Mouse (Mus musculus): Measurements from ENCODE around the gene Phf19. TPM values are rescaled to one million over a fixed set of nuclear protein-coding genes. Genes with fewer than 3 reads are reported as not detected.

The Phf19 gene
- total and polyA plus RNA-seq, 3 experiments = 16.8 to 25.4 (median 20.5) TPM

DNA sequence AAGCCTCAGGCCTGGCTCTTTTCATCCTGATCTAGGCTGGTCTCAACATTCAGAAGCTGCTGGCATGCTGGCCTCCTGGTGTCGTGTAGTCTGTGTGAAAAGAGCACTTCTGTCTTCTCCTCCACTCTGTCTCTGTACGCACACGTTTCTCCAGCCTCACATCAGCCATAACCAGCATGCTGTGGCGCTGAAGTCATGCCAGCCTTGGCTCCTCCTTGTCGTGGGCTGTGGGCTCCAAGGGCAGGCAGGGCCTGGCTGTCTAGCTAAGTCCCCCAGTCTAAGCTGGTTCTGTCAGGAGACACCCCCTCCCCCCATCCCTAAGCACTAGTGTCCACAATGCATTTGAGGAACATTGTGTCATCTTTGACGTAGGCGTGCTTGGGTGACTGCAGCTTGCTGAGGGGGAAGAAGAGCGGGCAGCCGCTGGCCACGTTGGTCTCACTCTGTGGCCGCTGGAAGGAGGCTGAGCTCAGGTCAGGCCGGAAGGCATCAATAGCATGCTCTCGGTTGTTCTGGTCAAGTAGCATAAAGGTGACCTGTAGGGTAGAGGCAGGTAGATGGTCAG, 29.8 kb upstream of the Phf19 start (continued):
- TF ChIP-seq UBTF (IDR thresholded peaks at IDR 0.05; ENCODE audit: low read depth, low read length) = no peak

DNA sequence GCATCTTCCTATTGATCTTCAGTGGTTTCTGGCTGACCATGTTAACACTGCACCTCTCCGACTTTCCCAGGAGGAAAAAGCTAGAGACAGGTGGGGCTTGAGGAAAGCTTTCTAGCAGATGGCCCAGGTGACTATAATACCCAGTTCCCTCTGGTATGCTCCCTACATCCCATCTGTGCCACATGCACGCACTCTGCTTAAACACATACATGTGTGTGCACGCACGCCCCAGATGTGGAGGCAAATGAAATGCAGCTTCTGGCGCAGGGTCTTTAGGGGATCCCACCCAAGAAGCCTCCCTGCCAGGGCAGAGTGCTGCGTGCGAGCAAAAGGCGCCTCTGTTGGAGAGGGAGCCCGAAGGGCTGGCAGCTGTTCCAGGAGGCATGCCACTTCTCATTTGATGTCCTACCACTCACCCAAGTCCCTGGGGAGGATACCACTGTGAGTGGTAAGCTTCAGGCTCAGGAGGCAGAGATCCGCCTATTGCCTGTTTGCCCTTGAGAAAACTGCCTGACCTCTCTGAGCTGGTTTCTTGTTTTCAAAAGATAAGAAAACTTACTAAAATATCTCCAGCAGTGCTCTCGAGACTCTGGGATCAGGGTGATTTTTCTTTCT, 27.3 kb upstream of the Phf19 start:
- Histone ChIP-seq H3K27me3 (replicated peaks) (no peaks in the 10 kb centered on the region), H3K9ac (ENCODE audit: insufficient read depth, low read depth) (no peak overlapping the region), H3K27ac (ENCODE audit: insufficient read depth, low read depth) (no peak overlapping the region), H3K36me3 (replicated peaks in 1 of 2; ENCODE audit: control insufficient read depth in 1 of 2, insufficient read depth in 1 of 2, low read length in 1 of 2) (peaks cover 38 to 47% of the 10 kb centered on the region in 2 experiments), H3K4me1 (ENCODE audit: control insufficient read depth in 1 of 2, insufficient read depth in 2 of 2) (peaks cover 37 to 66% of the 10 kb centered on the region in 2 experiments), H3K4me2 (ENCODE audit: insufficient read depth, low read depth, poor library complexity, severe bottlenecking) (no peak overlapping the region), H3K79me2 (replicated peaks; ENCODE audit: control insufficient read depth, extremely low read depth, insufficient read depth, poor library complexity, severe bottlenecking) (no peaks in the 10 kb centered on the region), H3K4me3 (replicated peaks in 1 of 3; ENCODE audit: low read depth in 2 of 3, low read length in 2 of 3, poor library complexity in 1 of 3) (no peak overlapping the region), H3K9me3 (replicated peaks; ENCODE audit: low read length) (no peaks in the 10 kb centered on the region)
- dilution Hi-C loops (cut with MboI; ENCODE audit: extremely low pct_ligation_motif_present, extremely low pct_unique_long_range_greater_than_20kb, low sequenced_read_pairs) = no loop called here
- in situ Hi-C loops (cut with MboI; ENCODE audit: low pct_ligation_motif_present, low pct_unique_long_range_greater_than_20kb, low sequenced_read_pairs) = no loop called here
- no peak for DNase-seq (ENCODE audit: extremely low read depth)
- no peak; the same call in 1 of the 2 replicates for TF ChIP-seq ZMIZ1 (IDR thresholded peaks at IDR 0.05; ENCODE audit: low read depth, low read length)
- TF ChIP-seq JUND (conservative IDR thresholded peaks at IDR 0.05; ENCODE audit: low read depth, low read length) = no peak
- no peak for TF ChIP-seq MYC (IDR thresholded peaks at IDR 0.05; ENCODE audit: low read depth, low read length)
- TF ChIP-seq PAX5 (IDR thresholded peaks at IDR 0.05; ENCODE audit: low read length) = no peak
- TF ChIP-seq TCF12 (IDR thresholded peaks at IDR 0.05; ENCODE audit: low read depth, low read length) = no peak
- TF ChIP-seq JUN (IDR thresholded peaks at IDR 0.05; ENCODE audit: insufficient read depth, low read depth, low read length) = no peak
- TF ChIP-seq NELFE (IDR thresholded peaks at IDR 0.05; ENCODE audit: low read depth, low read length) = no peak
- TF ChIP-seq CHD2 (IDR thresholded peaks at IDR 0.05; ENCODE audit: low read length) = no peak; the same call in 1 of the 2 replicates
- TF ChIP-seq MEF2A (IDR thresholded peaks at IDR 0.05; ENCODE audit: borderline replicate concordance, low read depth, low read length) = no peak
- TF ChIP-seq CHD1 (IDR thresholded peaks at IDR 0.05; ENCODE audit: low read depth, low read length) = no peak
- TF ChIP-seq TBP (conservative IDR thresholded peaks at IDR 0.05; ENCODE audit: low read depth, low read length) = no peak
- TF ChIP-seq ZNF384 (IDR thresholded peaks at IDR 0.05; ENCODE audit: low read depth, low read length) = no peak

DNA sequence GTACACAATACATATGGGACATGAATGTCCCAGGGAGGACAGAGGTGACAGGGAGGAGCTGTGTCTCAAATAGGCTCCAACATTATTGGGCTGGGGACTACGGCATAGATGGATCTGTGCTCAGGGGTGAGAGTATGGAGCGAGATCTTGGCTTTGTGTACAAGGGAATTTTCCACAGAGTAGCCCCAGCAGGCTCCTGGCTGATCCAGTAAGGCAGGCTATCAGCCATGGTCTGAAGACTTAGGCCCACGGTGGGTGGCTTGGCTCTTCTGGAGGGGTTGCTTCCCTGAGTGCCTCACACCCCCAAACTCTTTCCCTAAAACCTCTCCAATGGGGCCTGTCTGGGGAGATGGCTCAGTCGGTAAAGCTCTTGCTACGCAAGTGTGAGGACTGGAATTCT, 26.4 kb upstream of the Phf19 start:
- no peak overlapping the region for H3K27ac ChIP-seq (ENCODE audit: insufficient read depth, low read depth)
- H3K4me1 ChIP-seq (ENCODE audit: control insufficient read depth in 1 of 2, insufficient read depth in 2 of 2) = peaks cover 33 to 57% of the 10 kb centered on the region in 2 experiments
- H3K36me3 ChIP-seq (replicated peaks in 1 of 2; ENCODE audit: control insufficient read depth in 1 of 2, insufficient read depth in 1 of 2, low read length in 1 of 2) = peaks cover 30 to 37% of the 10 kb centered on the region in 2 experiments
- no peaks in the 10 kb centered on the region for H3K27me3 ChIP-seq (replicated peaks)
- H3K9me3 ChIP-seq (replicated peaks; ENCODE audit: low read length) = no peaks in the 10 kb centered on the region
- dilution Hi-C loops (cut with MboI; ENCODE audit: extremely low pct_ligation_motif_present, extremely low pct_unique_long_range_greater_than_20kb, low sequenced_read_pairs) (no loop called here), in situ Hi-C loops (cut with MboI; ENCODE audit: low pct_ligation_motif_present, low pct_unique_long_range_greater_than_20kb, low sequenced_read_pairs) (no loop called here)
- H3K4me2 ChIP-seq (ENCODE audit: insufficient read depth, low read depth, poor library complexity, severe bottlenecking) = no peak overlapping the region
- TF ChIP-seq HCFC1 (IDR thresholded peaks at IDR 0.05; ENCODE audit: low read depth, low read length) (no peak), POLR2AphosphoS2 (IDR thresholded peaks at IDR 0.05; ENCODE audit: low read depth, low read length) (peak; percentile 4; the same call in 1 of the 2 replicates), POLR2A (IDR thresholded peaks at IDR 0.05; ENCODE audit: low read depth, low read length) (peak; percentile 29; the same call in 1 of the 2 replicates), ZC3H11A (IDR thresholded peaks at IDR 0.05; ENCODE audit: low read depth, low read length) (no peak), USF1 (IDR thresholded peaks at IDR 0.05; ENCODE audit: low read depth, low read length) (no peak), IRF4 (IDR thresholded peaks at IDR 0.05; ENCODE audit: low read depth, low read length) (no peak), PAX5 (IDR thresholded peaks at IDR 0.05; ENCODE audit: low read length) (no peak)
- H3K79me2 ChIP-seq (replicated peaks; ENCODE audit: control insufficient read depth, extremely low read depth, insufficient read depth, poor library complexity, severe bottlenecking) = no peaks in the 10 kb centered on the region
- H3K9ac ChIP-seq (ENCODE audit: insufficient read depth, low read depth) = no peak overlapping the region
- H3K4me3 ChIP-seq (replicated peaks in 1 of 3; ENCODE audit: low read depth in 2 of 3, low read length in 2 of 3, poor library complexity in 1 of 3) = no peak overlapping the region
- no peak for DNase-seq (ENCODE audit: extremely low read depth)
